Mouse (Mus musculus): ENCODE measurements around the gene Ice2. TPM values are rescaled to one million over a fixed set of nuclear protein-coding genes. Genes with fewer than 3 reads are reported as not detected.

The Ice2 gene
- total RNA-seq, 1 experiment from 2014 or later, result 23.4 TPM

GRCm38 (mm10) chr9:69453066-69453900, 55.6 kb downstream of the Ice2 start, which contains the start of gene Anxa2:
TSS of gene Anxa2 (plus strand) at chr9:69453620.
- peak; percentile 69 to 81 for ATAC-seq (replicated peaks in 1 of 2; ENCODE audit: insufficient read depth in 1 of 2, low FRiP score in 2 of 2, low TSS enrichment in 1 of 2, low read depth in 1 of 2, poor library complexity in 2 of 2, severe bottlenecking in 2 of 2)

- peak; percentile 59 to 66 for ATAC-seq (replicated peaks in 1 of 2; ENCODE audit: insufficient read depth in 1 of 2, low FRiP score in 2 of 2, low TSS enrichment in 1 of 2, low read depth in 1 of 2, poor library complexity in 2 of 2, severe bottlenecking in 2 of 2)
These were observed 56.4 kb downstream of the Ice2 start for GRCm38 (mm10) chr9:69453901-69454666.

GRCm38 (mm10) chr9:69454691-69455090, 57.0 kb downstream of the Ice2 start:
- ATAC-seq (replicated peaks in 1 of 2; ENCODE audit: insufficient read depth in 1 of 2, low FRiP score in 2 of 2, low TSS enrichment in 1 of 2, low read depth in 1 of 2, poor library complexity in 2 of 2, severe bottlenecking in 2 of 2), result no peak

GRCm38 (mm10) chr9:69455391-69455790, 57.7 kb downstream of the Ice2 start:
- no peak for ATAC-seq (replicated peaks in 1 of 2; ENCODE audit: insufficient read depth in 1 of 2, low FRiP score in 2 of 2, low TSS enrichment in 1 of 2, low read depth in 1 of 2, poor library complexity in 2 of 2, severe bottlenecking in 2 of 2)

- ATAC-seq (replicated peaks in 1 of 2; ENCODE audit: insufficient read depth in 1 of 2, low FRiP score in 2 of 2, low TSS enrichment in 1 of 2, low read depth in 1 of 2, poor library complexity in 2 of 2, severe bottlenecking in 2 of 2), result no peak
These were observed 58.8 kb downstream of the Ice2 start for GRCm38 (mm10) chr9:69456406-69457075.

GRCm38 (mm10) chr9:69457143-69457542, 59.4 kb downstream of the Ice2 start:
- no peak for ATAC-seq (replicated peaks in 1 of 2; ENCODE audit: insufficient read depth in 1 of 2, low FRiP score in 2 of 2, low TSS enrichment in 1 of 2, low read depth in 1 of 2, poor library complexity in 2 of 2, severe bottlenecking in 2 of 2)

- ATAC-seq (replicated peaks in 1 of 2; ENCODE audit: insufficient read depth in 1 of 2, low FRiP score in 2 of 2, low TSS enrichment in 1 of 2, low read depth in 1 of 2, poor library complexity in 2 of 2, severe bottlenecking in 2 of 2), result no peak
These were observed 60.3 kb downstream of the Ice2 start for GRCm38 (mm10) chr9:69457747-69458625.

- no peak for ATAC-seq (replicated peaks in 1 of 2; ENCODE audit: insufficient read depth in 1 of 2, low FRiP score in 2 of 2, low TSS enrichment in 1 of 2, low read depth in 1 of 2, poor library complexity in 2 of 2, severe bottlenecking in 2 of 2)
These were observed 61.3 kb downstream of the Ice2 start for GRCm38 (mm10) chr9:69458982-69459381.

GRCm38 (mm10) chr9:69459876-69460275, 62.2 kb downstream of the Ice2 start:
- no peak for ATAC-seq (replicated peaks in 1 of 2; ENCODE audit: insufficient read depth in 1 of 2, low FRiP score in 2 of 2, low TSS enrichment in 1 of 2, low read depth in 1 of 2, poor library complexity in 2 of 2, severe bottlenecking in 2 of 2)

GRCm38 (mm10) chr9:69463046-69463445, 65.3 kb downstream of the Ice2 start:
- ATAC-seq (replicated peaks in 1 of 2; ENCODE audit: insufficient read depth in 1 of 2, low FRiP score in 2 of 2, low TSS enrichment in 1 of 2, low read depth in 1 of 2, poor library complexity in 2 of 2, severe bottlenecking in 2 of 2), result no peak

GRCm38 (mm10) chr9:69464109-69464756, 66.5 kb downstream of the Ice2 start:
- no peak for ATAC-seq (replicated peaks in 1 of 2; ENCODE audit: insufficient read depth in 1 of 2, low FRiP score in 2 of 2, low TSS enrichment in 1 of 2, low read depth in 1 of 2, poor library complexity in 2 of 2, severe bottlenecking in 2 of 2)

- peak; percentile 45 to 68; a peak in 2 of 4 replicates for ATAC-seq (replicated peaks in 1 of 2; ENCODE audit: insufficient read depth in 1 of 2, low FRiP score in 2 of 2, low TSS enrichment in 1 of 2, low read depth in 1 of 2, poor library complexity in 2 of 2, severe bottlenecking in 2 of 2)
These were observed 68.4 kb downstream of the Ice2 start for GRCm38 (mm10) chr9:69466098-69466497.

GRCm38 (mm10) chr9:69467310-69467939, 69.7 kb downstream of the Ice2 start:
- ATAC-seq (replicated peaks in 1 of 2; ENCODE audit: insufficient read depth in 1 of 2, low FRiP score in 2 of 2, low TSS enrichment in 1 of 2, low read depth in 1 of 2, poor library complexity in 2 of 2, severe bottlenecking in 2 of 2), result no peak

GRCm38 (mm10) chr9:69468991-69469390, 71.3 kb downstream of the Ice2 start:
- no peak for ATAC-seq (replicated peaks in 1 of 2; ENCODE audit: insufficient read depth in 1 of 2, low FRiP score in 2 of 2, low TSS enrichment in 1 of 2, low read depth in 1 of 2, poor library complexity in 2 of 2, severe bottlenecking in 2 of 2)

- ATAC-seq (replicated peaks in 1 of 2; ENCODE audit: insufficient read depth in 1 of 2, low FRiP score in 2 of 2, low TSS enrichment in 1 of 2, low read depth in 1 of 2, poor library complexity in 2 of 2, severe bottlenecking in 2 of 2), result no peak
These were observed 72.7 kb downstream of the Ice2 start for GRCm38 (mm10) chr9:69470362-69470761.

GRCm38 (mm10) chr9:69470921-69471320, 73.2 kb downstream of the Ice2 start:
- ATAC-seq (replicated peaks in 1 of 2; ENCODE audit: insufficient read depth in 1 of 2, low FRiP score in 2 of 2, low TSS enrichment in 1 of 2, low read depth in 1 of 2, poor library complexity in 2 of 2, severe bottlenecking in 2 of 2), result peak; percentile 29 to 52
